Mouse (Mus musculus): ENCODE data around the gene 2610507B11Rik.

The 2610507B11Rik gene

DNA sequence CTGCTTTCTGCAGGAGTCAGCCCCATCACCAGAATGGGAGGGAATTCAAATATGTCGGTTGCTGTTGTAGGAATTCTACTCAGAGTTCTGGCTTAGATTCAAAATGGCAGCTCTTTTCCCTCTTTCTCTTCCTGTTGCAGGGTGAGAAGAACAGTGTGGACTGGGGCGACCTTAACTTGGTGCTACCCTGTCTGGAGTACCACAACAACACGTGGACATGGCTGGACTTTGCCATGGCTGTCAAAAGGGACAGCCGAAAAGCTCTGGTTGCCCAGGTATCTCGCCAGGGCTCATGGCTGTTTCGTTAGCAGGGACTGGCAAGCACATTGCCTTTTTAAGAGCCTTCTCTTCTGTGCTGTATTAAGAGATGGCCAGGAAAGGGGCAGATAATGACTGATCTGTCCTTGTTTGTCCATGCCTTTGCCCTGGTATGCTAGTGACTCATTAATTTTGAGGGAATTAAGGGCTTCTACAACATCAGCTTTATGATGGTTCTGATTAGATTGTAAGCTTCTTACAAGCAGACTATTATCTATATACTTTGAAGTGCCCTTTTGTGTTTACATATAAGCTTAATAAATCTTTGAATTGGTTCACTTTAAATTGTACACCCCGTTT is 27.7 kb downstream of the 2610507B11Rik start:
- no peak for DNase-seq

DNA sequence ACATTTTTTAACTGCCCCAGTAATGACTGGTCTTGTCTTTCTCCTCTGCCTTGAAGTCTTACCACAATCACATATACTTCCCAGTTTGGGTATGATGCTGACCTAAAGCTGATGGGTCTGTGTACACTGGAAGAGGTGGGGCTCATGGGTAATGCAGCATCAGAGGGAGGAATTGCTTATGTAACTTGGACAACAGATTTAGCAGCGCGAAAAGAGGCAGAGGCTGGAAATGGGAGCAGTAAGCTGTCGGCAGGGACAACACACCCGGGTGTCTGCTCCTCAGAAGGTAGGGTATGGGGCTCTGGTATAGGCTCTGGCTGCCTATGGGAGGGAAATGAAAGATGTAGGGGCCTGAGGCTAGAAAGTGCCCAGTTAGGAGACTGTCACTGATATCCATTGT is 29.1 kb downstream of the 2610507B11Rik start, which contains the start of gene BC030499:
BC030499 (plus strand) TSS at position 188 of the 400 bp plus-strand sequence.
- no peak for DNase-seq

DNA sequence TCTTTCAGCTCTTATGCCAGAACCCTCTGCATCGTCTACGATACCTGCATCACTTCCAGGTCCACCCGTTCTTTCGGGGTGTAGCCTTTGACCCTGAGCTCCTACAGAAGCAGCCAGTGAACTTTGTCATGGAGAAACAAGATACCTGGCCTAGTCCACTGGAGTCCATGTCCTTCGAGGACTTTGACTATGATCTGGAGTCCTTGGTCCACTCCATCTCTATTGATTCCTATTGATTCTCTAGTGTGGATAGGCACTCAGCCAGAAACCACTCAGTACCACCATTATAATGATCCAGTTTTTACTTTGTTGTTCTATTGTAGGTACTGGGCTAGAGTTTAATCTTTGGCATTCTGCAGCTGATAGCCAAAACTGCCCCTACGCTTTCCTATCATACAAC is 33.0 kb downstream of the 2610507B11Rik start:
- DNase-seq = no peak

DNA sequence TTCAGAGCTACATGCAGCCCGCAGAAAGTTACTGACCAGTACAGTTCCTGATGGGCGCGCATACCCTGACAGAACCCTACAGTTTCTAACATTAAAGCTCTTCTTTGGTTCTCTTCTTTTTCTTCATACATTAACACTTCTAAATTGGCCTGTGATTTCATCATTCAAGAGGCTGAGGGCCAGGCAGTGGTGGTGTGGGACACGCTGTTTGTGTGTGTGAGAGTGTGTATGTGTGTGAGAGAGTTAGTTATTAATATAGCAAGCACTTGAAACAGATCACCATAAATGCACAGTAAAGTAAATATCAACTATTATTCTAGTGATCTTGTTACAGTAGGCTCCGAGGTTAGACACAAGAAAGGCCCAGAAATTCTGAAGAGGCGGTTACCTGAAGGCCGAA is 39.4 kb downstream of the 2610507B11Rik start:
- no peak for DNase-seq

DNA sequence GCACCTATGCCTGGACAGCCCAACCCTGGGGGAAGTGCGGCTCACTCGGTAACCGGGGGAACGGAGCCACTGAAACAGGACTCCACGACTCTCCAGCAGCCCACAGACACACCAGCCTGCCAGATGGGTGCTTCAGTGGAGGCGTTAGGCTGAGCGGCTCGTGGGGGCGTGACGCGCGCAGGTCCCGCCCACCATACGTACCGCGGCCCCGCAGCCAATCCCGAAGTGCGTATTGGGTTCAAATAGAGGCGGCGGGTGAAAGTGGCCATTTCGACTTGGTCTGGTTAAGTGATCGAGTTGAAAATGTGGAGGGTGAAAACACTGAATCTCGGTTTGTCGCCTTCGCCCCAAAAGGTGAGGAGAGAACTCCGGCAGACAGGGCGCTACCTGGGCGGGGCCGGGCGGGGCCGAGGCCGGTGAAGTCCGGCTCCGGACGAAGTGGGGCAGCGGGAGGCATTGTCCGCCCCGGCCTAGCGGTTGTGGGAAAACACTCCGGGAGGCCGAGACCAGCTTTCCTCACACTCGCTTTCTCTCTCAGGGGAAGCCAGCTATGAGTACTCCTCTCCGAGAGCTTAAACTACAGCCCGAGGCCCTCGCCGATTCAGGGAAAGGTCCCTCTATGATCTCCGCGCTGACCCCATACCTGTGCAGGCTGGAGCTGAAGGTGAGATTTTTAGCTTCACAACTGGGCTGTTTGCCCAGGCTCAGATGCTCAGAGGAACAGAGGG is 40.0 kb downstream of the 2610507B11Rik start, which contains the start of gene Spag5:
Spag5 (plus strand) TSS at position 173 of the 728 bp plus-strand sequence.
- DNase-seq = peak; percentile 91 to 95

DNA sequence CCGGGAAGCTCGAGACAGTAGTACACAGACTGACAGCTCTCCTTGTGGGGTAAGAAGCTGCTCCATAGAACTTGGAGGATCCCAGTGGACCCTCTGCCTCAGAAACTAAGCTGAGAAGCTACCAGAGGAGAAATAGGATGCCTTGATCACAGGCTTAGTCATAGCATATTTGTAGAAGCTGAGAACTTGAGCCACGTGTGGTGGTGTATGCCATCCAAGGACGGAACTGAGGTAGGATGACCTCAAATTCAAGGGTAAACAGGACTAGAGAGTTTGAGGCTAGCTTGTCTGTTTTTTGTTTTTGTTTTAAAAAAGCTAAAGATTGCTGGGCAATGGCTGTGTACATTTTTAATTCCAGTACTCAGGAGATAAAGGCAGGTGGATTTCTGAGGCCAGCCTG is 43.7 kb downstream of the 2610507B11Rik start:
- DNase-seq = no peak

DNA sequence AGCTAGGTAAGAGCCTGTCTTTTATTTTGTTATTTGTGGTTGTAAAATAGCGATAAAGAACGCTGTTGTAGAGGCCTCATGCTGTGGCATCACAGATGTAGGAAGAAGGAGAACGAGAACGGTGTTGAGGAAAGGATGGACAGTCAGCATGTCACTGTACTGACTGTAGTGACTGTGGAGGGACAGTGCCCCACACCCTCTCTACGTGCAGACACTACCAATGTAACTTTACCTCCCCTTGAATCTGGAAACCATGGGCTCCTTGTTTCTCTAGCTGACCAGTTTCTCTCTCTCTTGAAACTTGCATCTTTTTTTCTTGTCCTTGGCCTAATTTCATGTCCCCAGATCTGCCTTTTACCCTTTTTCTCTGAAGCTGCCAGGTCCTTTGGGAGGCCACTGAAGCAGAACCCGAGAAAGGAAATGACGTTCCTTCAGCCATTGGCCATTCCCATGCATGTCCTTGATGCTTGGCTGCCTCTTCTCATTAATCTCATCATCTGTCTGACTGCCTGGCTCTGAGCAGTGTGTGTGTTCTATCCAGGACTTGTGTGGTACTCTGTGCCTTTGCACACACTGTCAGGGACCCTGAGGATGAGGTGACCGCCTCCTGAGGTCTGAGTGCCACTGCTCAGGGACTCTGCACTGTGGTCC is 49.4 kb downstream of the 2610507B11Rik start:
- no peak for DNase-seq

DNA sequence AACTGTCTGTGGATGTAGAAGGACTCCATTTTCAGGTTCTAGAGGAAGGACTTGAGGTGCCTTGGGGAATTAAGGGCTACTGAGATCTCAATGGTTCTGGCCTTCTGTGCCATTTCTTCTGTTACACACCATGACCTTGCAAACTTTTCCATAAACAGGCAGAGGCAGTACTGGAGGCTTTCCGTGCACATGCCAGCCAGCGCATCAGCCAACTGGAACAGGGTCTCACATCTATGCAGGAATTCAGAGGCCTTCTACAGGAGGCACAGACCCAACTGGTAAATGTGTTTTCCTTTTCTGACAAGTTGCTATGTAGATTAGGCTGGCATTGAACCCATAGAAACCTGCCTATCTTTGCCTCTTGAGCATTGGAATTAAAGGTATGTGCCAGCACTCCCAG is 52.1 kb downstream of the 2610507B11Rik start:
- no peak for DNase-seq

DNA sequence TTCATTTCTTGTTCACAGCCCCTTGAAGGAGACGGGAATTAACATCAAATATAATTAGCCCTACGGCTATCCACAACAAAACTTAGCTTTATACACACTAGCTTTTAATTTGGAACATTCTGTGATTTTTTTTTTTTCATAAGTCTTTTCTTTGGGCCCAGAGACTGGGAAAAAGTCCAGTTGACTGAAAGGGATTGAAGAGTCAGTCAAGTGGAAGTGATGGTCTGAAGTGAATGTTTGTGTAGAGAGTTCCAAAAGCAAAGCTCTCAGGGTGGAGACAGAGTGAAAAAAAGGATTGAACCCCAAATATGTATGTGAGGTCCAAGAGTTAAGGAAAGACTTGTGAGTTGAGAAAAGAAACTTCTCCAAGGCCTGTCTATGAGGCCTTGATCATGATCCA is 56.9 kb downstream of the 2610507B11Rik start:
- DNase-seq = no peak

DNA sequence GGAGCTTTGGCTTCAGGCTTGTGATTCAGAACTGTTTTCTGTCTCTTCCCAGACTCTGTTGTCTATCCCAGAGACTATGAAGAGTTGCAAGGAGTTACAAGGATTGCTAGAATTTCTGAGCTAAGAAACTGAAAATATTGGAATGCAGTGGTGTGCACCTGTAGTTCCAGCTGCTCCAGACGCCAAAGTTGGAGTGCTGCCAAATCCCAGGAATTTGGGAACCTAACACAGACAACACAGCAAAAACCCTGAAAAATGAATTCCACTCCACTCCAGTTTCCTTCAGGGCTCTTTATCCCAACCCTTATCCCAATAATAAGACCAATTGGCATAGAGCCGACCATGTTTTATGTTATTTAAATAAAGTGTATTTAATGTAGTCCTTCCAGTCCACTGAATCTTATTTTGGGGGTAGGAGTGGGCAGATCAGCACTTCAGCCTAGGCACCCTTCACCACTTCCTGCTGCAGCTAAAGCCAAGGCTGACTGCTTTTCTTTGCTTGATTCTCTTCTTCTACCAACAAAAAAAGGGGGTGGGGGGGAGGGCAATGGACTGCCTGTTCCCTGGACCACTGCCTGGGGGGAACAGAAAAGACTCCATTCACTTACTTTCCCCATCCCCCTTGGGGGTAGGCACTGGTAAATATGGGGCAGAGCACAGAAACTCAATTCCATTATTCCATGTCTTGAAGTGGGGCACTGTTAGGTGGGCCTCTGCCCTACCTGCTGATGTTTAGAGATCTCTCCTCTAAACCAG is 60.7 kb downstream of the 2610507B11Rik start:
- DNase-seq = no peak

DNA sequence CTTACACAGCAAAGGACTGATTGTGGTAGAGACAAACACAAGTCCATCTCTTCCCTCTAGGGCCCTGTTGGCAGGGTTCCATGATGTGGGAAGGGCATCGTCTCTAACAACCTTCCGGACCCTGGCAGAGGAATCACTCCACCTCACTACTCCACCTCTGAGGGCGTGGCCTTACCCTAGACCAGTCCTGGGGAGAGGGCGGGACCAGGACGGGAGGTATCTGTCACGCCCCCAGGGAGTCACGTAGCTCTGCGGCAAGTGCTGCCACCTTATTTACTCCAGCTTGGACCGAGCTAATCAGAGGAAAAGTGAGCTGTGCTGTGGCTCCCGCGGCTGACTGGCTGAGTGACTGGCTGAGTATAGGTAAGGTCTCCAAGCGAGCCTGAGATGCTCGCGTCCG is 61.3 kb downstream of the 2610507B11Rik start, which contains the start of gene Aldoc:
Aldoc (plus strand) TSS at position 109 of the 400 bp plus-strand sequence.
- peak; percentile 83 to 92 for DNase-seq

DNA sequence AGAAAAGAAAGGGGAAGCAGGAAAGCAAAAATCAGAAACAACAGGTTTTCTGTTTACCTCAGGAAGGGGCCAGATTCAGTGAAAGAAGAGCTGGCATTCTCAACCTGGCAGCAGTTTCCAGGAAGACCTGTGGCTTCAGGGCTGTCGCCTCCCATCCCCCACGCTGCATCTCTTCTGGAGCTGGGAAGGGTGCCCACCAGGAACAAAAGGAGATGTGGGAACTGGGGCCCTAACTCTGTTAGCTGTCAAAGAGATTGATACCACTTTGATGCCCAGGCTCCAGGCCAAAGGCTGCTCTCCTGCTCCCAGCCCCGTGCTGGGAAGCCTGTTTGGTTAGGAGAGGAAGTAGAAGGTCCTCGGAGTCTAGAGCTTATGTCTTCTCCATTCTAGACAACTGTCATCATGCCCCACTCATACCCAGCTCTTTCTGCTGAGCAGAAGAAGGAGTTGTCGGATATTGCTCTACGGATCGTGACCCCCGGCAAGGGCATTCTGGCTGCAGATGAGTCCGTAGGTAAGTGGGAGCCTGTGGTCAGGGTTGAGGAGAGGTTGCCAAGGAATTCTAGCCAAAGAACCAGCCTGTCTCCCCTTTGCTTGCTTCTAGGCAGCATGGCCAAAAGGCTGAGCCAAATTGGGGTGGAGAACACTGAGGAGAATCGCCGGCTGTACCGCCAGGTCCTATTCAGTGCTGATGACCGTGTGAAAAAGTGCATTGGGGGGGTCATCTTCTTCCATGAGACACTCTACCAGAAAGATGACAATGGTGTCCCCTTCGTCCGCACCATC is 62.6 kb downstream of the 2610507B11Rik start:
- no peak for DNase-seq

DNA sequence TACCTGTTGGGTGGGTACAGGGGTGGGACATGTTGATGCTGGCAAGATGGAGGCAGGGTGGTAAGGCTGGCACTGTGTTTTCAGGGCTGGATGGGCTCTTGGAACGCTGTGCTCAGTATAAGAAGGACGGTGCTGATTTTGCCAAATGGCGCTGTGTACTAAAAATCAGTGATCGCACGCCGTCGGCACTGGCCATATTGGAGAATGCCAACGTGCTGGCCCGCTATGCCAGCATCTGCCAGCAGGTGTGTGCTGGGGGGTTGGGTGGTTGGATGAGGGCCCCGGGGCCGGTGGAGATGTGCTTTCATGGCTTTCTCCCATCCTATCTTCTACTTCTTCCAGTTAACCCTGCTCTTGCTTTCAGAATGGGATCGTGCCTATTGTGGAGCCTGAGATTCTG is 63.4 kb downstream of the 2610507B11Rik start:
- no peak for DNase-seq

DNA sequence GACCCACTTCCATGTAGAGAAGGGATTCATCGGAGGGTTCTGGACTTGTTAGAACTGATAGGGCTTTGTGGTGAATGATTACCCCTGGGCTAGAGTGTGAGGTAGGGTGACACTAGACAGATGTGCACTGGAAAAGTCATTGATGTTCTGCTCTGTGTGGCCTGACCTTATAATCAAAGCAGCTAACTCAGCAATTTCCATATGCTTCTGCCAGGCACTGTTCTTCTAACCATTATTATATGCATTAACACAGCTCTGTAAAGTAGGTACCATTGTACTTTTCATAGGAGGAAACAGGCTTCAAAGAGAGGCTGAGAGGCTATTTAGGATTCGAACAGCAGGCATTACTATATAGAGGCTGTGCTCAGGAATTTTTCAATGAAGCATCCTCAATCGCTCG is 65.7 kb downstream of the 2610507B11Rik start:
- DNase-seq = no peak

DNA sequence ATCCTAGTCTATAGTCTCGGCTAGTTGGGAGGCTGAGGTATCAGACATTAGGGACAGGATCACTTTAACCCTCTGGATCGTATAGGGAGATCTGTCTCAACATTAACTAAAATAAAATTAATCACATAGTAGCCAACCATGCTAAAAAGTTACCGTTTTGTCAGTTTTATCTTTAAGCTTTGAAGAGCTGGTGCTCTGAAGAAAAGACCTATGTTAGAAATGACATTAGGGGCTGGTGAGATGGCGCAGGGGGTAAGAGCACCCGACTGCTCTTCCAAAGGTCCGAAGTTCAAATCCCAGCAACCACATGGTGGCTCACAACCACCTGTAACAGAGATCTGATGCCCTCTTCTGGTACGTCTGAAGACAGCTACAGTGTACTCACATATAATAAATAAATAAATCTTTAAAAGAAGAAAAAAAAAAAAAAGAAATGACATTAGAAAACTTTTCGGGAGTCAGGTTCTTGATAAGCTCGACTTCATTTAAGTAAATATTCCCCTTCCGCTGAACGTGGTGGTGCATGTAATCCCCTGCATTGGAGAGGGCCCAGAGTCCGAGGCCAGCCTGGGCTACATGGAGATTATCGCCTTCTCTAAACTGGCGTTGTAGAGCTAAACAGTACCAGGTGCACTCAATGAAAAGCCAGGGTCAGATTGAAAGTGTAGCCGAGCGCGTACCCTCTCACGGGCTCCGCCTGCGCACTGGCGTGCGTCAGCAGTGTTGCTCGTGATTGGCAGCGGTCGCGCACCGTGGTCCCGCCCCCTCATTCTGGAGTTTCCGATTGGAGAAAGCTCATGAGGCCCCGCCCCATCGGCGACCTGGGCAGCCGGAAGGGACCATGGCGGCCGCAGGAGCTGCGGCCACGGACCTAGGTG is 66.3 kb downstream of the 2610507B11Rik start, which contains the start of gene Pigs:
Pigs (plus strand) TSS at position 782 of the 878 bp plus-strand sequence.
- peak; percentile 98 to 99 for DNase-seq

DNA sequence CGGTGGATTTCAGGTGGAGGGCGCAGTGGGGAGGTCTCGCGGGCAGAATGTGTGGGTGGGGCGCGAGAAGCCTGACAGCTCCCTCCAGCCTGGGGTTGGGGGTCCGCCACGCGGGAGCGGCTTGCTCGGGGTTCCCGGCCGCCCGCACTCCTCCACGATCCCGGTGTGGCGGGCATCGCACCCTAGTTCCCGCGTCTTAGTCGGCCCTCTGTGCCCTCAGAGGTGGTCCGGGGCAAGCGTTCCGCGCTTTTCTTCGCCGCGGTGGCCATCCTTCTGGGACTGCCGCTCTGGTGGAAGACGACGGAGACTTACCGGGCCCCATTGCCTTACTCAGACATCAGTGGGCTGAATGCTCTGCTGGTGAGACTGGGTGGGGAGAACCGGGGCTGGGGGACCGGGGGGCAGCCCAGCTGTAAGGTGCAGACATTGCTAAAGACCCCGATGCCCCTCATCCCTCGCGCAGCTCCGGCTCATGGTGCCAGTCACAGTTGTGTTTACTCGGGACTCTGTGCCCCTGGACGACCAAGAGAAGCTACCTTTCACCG is 67.0 kb downstream of the 2610507B11Rik start:
- no peak for DNase-seq

DNA sequence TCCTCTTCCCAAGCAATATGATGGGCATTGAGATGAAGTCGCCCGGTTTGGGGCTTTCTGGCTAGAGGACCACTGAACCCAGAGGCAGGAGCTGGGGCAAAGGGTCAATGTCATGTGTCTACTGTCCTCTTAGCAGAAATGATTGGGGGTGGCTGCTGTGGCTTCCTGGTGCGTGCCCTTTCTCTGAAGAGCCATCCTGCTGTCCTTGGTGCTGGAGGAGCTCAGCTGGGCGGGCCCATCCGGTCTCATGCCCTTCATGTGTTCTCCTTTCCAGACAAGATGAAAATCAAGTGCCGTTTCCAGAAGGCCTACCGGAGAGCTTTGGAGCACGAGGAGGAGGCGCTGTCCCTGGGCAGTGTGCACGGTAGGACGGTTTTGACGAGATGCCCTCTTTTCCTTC is 71.1 kb downstream of the 2610507B11Rik start:
- no peak for DNase-seq

DNA sequence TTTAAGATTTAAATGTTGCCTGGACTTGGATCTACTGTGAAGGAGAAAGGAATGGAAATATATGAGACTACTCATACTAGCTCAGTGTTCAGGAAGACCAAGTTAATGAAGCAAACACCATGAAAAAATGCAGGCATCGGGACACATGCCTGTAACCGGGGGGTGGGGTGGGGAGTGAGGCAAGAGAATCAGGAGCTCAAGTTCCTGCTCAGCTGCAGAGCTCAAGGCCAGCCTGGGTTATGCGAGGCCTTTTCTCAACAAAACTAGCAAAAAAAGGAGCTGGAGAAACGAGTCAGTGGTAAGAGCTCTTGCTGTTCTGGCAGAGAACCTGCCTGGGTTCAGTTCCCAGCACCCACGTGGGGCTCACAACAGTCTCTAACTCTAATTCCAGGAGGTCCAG is 72.4 kb downstream of the 2610507B11Rik start:
- no peak for DNase-seq

DNA sequence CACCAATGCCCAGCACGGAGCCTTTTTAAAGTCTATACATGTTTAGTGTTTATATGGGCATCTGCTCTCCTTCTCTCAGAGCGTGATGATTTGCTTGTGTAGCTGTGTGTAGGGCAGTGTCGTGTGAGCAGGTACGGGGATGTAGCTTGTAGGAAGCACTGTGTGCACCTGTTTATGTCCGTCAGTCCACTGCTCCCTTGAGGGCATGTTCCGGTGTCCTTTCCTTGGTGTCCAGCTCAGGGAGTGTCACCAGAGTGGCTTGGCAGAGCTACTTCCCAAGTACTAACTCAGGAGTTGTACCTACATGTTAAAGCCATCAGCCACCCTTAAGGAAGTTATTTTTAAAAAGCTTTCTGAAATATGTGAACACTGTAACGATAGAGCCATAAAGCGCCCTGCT is 75.5 kb downstream of the 2610507B11Rik start:
- no peak for DNase-seq
